Mouse (Mus musculus): ENCODE results near the gene Mylk3.

Gene Mylk3

GRCm38 (mm10) chr8:85386205-85386604, at the start of gene Mylk3:
TSS of gene Mylk3 (minus strand) at chr8:85386345.
- no peak for DNase-seq (ENCODE audit: low read depth, low spot score)

GRCm38 (mm10) chr8:85435736-85436135, 49.6 kb upstream of the Mylk3 start:
- DNase-seq (ENCODE audit: low read depth, low spot score): peak; percentile 26

- DNase-seq (ENCODE audit: low read depth, low spot score): no peak
Measured at GRCm38 (mm10) chr8:85434817-85435216, 48.7 kb upstream of the Mylk3 start.

GRCm38 (mm10) chr8:85433017-85433393, 46.9 kb upstream of the Mylk3 start:
- no peak for DNase-seq (ENCODE audit: low read depth, low spot score)

GRCm38 (mm10) chr8:85432168-85433016, 46.2 kb upstream of the Mylk3 start, which contains the start of gene 4921524J17Rik:
TSS of gene 4921524J17Rik (minus strand) at chr8:85432833.
- peak; percentile 90 for DNase-seq (ENCODE audit: low read depth, low spot score)

GRCm38 (mm10) chr8:85431281-85432167, 45.4 kb upstream of the Mylk3 start:
- no peak for DNase-seq (ENCODE audit: low read depth, low spot score)

- no peak for DNase-seq (ENCODE audit: low read depth, low spot score)
Measured at GRCm38 (mm10) chr8:85430801-85431200, 44.7 kb upstream of the Mylk3 start.

GRCm38 (mm10) chr8:85429219-85429618, 43.1 kb upstream of the Mylk3 start:
- DNase-seq (ENCODE audit: low read depth, low spot score): no peak

GRCm38 (mm10) chr8:85427026-85427425, 40.9 kb upstream of the Mylk3 start:
- DNase-seq (ENCODE audit: low read depth, low spot score): no peak

- DNase-seq (ENCODE audit: low read depth, low spot score): no peak
Measured at GRCm38 (mm10) chr8:85421329-85421728, 35.2 kb upstream of the Mylk3 start.

GRCm38 (mm10) chr8:85408526-85408925, 22.4 kb upstream of the Mylk3 start:
- no peak for DNase-seq (ENCODE audit: low read depth, low spot score)

- no peak for DNase-seq (ENCODE audit: low read depth, low spot score)
Measured at GRCm38 (mm10) chr8:85408053-85408505, 21.9 kb upstream of the Mylk3 start.

GRCm38 (mm10) chr8:85405961-85406360, 19.8 kb upstream of the Mylk3 start:
- DNase-seq (ENCODE audit: low read depth, low spot score): no peak

GRCm38 (mm10) chr8:85405418-85405817, 19.3 kb upstream of the Mylk3 start:
- DNase-seq (ENCODE audit: low read depth, low spot score): no peak

GRCm38 (mm10) chr8:85398548-85398947, 12.4 kb upstream of the Mylk3 start:
- DNase-seq (ENCODE audit: low read depth, low spot score): no peak

GRCm38 (mm10) chr8:85397508-85397907, 11.4 kb upstream of the Mylk3 start:
- DNase-seq (ENCODE audit: low read depth, low spot score): no peak

GRCm38 (mm10) chr8:85396432-85397079, 10.4 kb upstream of the Mylk3 start:
- no peak for DNase-seq (ENCODE audit: low read depth, low spot score)

GRCm38 (mm10) chr8:85395681-85396431, 9.7 kb upstream of the Mylk3 start:
- DNase-seq (ENCODE audit: low read depth, low spot score): no peak

- no peak for DNase-seq (ENCODE audit: low read depth, low spot score)
Measured at GRCm38 (mm10) chr8:85395017-85395416, 8.9 kb upstream of the Mylk3 start.

- DNase-seq (ENCODE audit: low read depth, low spot score): no peak
Measured at GRCm38 (mm10) chr8:85393199-85393598, 7.1 kb upstream of the Mylk3 start.

- DNase-seq (ENCODE audit: low read depth, low spot score): no peak
Measured at GRCm38 (mm10) chr8:85391438-85391837, 5.3 kb upstream of the Mylk3 start.
